Mouse (Mus musculus) retina, postnatal 7 days (tissue): ENCODE measurements around the gene Pbx3.

ENCODE experiments used
- DNase-seq: peaks from one replicate; pipeline ENCODE4 v3.0.0-alpha.2; 2012; ENCODE audit warnings: low read depth, low spot score

Pbx3 gene

DNA sequence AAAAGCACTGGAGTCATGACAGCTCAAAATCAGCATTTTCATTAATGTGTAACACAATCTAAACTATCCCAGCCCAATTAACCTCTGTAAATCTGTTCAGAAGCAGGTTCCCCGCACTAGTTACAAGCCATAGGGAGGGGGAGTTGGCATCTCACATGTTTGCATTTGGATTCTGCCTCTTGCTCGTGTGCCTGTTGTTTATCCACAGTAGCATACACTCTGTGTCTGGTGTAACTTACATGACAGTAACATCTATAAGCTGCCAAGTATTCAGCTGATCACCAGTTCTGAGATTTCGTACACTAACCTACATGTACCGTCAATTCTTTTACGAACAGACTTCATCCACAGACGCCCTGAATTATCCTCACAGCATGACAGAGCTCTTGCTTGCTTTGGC is 147.5 kb downstream of the Pbx3 start:
- DNase-seq: no peak

DNA sequence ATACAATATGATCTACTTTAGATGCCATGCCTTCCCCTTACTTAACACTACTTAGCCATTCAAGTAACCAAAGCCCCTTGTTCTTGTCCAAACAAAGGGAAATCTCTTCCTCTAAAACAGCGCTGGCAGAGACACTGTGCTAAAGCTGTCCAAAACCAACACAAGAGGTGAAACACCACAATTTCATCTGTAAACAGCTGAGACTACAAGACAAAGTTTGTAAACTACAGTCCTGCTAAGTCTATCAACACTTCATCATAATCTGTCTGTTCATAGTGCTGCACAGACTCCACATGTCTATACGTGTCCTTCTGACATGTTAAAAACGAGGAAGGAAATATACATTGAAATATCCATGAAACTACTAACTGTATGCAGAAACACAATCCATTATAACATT is 151.5 kb downstream of the Pbx3 start:
- DNase-seq: no peak

DNA sequence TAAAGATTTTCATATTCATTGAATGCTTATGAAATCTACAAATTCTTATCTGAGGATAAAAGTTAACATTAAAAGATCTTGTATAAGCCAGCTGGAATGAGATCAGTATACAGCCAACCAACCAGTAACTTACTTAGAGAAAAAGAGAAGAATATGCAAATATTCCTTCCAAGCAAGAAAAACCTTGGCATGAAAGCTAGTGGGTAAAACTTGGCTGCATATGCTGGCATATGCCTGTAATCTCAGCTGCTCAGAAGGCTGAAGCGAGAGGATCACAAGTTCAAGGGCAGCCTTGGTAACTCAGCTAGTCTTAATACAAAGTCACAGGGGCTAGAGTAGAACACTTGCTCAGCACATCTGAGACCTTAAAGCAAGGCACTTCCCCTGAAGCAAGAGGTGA is 153.8 kb downstream of the Pbx3 start:
- DNase-seq: no peak

DNA sequence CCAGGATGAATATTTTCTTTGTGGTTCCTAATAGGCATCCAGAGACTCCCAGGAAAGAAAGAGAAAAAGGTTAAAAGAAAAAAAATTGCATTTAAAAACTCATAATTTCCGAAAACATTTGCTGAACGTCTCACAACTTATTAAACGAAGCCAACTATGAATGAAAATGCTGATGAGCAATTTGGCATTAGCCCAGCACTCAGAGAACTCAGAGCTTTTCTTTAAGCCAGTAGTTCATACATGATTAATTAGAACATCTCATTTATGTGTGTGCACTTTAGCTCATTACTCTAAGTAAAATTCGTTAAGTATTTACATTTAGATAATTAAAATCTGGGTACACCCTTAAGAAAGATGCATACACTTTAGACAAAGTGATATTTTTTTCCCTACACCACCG is 155.3 kb downstream of the Pbx3 start:
- DNase-seq: no peak

DNA sequence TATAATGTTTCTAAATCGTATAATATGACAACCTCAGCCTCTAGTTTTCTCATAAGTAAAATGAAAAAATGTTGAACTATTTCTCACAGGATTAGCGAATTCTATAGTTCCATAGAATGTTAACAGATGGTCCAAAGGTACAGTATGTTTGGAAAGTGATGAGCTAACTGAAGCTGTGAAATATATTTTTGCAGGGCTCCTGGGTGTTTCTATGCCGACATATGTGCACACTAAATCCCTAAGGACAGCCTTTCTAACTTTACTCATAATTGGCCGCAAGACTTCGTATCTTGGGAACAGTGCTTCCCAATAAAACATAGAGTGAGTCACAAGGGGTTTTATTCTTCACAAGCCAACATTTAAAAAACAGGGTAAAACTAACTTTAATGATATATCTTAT is 157.4 kb downstream of the Pbx3 start:
- DNase-seq: no peak

DNA sequence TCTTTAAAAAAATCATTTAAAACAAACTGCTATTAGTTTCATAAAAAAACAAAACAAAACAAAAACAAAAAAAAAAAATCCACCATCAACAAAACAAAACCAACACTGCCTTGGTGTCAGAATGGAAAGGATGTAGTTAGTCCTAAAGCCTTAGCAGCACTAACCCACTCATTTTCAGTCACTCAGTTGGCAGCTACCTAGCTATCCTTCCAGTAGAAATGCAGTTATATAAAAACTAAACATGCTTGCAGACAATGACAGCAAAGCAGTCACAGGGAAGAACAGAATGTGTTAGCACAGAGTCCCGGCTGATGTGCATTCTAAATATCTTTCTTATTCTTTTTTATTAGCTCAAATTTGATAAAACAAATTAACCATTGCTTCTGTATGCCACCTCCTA is 160.5 kb downstream of the Pbx3 start:
- no peak for DNase-seq

DNA sequence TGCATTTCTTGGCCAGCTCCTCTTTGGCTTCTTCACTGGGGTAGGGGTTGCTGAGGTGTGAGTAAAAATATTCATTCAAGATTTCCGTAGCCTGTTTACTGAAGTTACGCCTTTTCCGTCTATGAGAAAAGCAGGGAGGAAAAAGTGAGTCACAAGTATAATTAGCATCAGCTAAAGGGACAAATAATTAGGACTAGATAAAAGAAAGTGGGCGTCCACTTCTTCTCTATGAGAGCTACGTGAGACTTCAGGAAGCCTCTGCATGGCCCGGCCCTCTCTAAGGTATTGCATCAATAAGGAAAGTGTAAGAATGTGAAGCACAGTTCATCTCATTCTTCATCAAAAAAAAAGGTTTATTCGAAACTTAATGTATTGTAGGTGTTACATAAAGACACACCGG is 168.1 kb downstream of the Pbx3 start:
- DNase-seq: no peak

DNA sequence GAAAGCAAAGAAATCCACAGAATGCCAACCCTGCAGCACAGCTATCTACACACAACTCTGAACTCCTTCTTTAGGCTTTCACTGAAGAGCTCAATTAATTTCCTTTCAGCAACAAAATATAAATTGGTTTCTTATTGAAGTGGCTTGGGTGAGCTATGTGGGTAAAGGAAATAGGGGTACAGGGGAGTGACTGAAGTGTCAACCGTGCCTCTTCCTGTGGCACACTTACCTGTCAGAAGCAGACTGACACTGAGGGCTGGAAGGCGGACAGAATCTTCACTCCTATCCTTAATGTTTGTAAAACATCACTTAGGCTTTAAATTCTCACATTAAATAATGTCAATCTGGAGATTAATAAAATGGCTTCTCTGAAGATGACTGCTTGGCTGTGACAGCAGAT is 168.6 kb downstream of the Pbx3 start:
- DNase-seq: no peak

DNA sequence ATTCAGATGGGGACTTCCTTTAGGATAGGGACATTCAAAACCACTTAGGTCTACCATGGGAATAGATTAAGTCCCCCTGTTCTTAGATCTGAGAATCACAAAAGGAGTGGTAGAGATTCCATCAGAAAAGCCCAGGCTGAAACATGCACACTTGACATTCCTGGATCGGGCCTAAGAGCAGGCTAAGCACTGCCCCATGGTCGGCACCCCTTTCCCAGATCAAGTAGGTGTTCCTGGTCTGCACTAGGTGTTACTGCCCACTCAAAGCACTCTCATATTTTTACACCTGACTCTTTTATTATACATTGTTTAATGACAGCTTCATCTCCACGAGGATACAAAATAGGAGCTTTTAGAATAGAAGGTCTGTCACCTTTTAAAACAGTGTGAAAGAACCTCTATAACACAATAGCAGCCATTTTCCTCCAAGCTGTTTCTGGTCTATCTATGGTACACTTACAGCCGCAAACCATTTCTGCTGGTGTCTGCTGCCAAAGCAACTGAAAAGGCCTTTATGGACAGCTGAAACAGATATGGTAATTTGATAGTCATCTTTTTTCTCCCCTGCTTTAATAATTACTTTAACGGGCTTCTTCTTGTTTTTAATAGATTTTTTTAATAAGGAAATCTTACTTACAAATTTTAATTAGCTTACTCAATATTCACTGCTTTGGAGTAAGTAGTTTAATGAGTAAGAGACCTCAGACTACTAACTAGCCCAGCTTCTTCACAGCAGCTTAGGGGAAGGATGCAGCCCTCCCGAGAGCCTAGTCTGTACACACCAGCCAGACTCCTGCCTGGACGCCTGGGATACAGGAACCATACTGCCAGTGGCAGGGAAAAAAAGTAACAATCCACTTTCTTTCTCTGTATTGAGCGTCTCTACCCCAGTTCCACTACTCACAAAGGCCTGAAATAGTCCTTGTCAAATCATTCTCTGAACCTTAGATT is 178.8 kb downstream of the Pbx3 start:
- no peak for DNase-seq

DNA sequence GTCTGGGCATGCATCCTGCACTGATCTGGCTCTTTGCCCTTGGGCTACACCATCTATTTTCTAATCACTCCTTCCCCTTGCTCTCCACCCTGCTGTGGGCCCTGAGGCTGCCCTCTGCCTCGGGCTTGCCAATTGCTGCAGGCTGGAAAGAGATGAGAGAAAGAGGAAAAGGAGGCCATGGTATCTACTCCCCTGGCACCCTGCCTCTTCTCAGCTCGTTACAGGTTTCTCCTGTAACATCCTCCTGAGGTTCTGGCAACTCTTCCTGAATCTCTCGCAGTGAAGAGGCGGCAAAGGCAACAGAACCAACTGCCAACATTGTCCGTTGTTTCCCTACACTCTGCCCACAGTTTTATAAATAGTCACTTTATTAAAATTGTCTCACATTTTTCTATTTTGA is 179.7 kb downstream of the Pbx3 start:
- DNase-seq: no peak

DNA sequence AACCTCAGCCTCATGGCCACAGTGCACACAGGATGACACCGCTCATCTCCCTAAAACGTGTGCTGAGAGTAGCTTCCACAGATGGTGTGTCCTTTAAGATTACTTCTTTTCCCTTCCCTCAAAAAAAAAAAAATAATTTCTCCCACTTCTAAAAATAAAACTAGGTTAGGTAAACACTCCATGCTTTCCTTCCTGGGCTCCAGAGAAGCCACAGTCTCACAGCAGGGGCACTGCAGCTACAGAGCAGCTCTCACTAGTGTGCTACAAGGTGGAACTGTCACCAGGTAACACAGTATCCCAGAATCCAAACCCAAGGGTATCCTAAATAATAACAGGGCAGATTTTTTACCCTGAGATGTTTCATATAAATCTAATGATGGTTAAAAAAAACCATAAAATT is 185.6 kb downstream of the Pbx3 start:
- no peak for DNase-seq

DNA sequence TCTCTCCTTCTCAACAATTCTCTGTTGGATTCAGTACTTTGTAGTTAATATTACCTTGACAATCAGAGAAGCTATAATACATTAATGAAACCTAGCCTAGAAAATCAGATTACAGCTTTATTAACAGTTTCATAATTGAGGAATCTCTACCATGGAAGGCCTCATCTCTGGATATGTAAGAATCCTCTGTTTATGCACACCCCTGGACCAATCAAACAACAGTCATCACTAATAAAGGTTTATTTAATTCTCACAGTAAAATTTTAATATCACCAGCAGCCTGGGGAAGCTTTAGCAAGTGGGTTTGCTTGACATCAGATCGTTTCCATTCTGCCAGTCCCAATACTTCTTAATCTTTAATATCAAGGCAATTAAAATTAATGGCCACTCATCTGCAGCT is 191.3 kb downstream of the Pbx3 start:
- no peak for DNase-seq

DNA sequence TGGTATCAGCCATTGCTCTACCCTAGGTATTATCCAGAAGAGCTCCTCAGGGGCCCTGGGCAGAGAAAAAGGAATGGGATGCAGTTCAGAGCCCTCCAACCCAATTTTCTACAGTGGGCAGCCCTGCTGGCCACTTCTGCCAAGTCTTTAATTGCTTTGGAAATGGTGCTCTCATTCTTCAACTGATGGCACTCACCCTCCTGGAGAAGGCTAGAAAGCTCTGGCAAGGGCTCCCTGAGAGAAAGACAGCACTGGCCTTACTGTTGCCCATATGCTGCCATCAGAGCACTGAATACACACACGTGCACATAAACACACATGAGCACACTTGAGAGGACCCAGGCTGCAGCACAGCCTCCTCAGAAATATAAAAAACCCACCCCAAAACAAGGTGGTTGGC is 193.6 kb downstream of the Pbx3 start:
- DNase-seq: no peak

DNA sequence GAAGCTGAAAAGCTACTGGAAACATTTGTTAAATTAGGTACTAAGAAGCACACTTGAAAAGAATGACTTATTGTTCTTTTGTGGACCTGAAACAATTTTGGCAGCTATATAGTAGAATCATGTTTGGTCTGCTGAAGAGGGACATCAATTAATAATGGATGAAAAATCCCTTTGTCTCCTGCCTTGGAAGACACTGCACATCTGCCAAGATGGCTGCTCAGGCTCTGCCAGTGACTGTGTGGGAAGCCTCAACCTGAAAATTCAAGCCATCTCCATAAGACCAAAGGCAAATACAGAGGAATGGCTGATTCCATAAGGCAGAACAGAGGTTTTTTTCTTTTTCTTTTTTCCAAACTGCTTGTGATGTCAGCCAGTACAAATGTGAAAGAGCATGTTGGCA is 194.3 kb downstream of the Pbx3 start:
- no peak for DNase-seq

DNA sequence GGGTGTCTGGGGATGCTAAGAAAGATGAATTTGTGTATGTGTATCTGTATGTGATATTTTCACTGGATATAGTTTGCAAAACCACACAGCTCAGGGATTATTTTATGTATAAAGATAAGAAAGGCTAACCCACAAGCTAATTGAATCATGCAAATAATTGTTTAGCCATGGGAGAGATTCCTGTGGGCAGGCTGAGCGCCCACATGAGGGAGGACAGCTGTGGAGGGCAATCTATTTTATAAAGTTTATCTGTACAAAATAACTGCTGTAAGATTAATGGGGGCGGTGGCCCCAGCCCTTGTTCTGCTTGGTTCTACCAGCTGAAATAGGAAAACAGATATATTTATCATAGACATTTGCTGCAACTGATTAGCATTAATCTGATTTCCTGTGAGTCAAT is 202.5 kb downstream of the Pbx3 start:
- no peak for DNase-seq

DNA sequence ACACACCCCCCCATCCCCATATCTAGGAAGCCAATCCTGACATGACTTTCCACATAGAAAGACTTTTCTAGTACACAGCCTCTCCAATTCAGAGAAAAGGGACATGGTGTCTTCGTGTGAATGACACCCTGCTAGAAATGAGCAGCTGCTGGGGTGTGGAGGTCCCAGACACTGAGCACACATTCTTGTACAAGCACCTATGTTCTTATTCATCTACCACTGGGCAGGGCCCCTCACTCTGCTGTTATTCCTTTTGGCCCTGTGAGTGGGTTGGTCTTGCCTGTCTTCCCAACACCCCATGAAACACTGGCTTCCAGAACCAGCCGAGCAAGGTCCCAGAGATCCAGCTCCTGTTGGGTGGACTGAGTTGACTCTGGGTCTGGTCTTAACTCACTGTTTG is 203.3 kb downstream of the Pbx3 start:
- no peak for DNase-seq

DNA sequence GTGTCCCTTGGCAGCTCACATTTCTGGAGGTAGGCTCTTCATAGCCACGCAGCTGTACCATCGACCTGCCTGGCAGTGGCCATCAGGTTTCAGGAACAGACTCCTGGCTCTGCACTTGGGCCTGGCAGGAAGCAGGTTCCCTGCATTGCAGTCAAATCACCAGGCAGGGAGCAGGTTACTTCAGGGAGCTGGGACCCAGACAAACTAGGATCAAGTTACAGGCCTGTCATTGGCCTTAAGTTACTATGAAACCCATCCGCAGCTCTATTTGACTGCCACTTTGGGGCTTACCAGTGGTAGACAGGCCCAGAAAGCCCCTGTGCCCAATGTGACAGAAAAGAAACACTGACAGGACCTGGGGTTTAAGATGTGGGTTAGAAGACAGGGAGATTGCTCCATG is 204.8 kb downstream of the Pbx3 start:
- DNase-seq: no peak

DNA sequence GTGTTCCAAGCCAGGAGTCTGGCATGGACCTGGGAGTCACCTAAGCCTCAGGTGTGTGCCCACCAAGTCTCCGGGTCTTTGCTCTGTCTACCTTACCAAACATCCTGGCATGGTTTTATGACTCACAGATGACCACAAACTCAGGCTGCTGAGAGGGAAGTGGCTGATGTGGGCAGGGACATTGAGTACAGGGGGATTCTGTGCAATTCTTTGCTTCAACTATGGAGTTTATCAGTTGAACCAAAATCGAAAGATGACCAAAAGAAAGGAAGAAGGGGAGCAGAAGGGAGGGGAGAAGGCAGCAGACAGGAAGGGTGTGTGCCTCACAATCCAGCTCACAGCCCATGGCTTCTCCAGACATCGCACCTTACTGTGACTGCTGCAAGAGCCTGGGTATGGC is 210.5 kb downstream of the Pbx3 start:
- no peak for DNase-seq

DNA sequence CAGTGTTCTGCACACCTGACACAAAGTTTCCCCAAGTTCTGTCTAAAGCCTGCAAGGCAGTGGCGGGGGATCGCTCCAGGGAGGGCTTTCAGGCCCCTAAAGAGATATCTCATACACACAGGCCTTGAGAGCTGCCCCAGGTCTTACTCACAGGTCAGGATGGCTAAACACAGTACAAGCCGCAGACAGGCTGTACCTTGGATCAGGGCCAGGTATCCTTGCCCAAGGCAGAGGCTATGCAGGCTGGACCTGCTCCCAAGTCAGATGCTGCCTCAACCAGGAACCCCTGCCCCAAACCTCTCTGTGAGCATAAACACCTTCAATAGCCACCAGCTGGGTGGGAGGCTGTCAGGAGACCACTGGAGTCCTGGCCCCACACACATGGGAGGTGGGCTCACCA is 215.2 kb downstream of the Pbx3 start:
- DNase-seq: no peak

DNA sequence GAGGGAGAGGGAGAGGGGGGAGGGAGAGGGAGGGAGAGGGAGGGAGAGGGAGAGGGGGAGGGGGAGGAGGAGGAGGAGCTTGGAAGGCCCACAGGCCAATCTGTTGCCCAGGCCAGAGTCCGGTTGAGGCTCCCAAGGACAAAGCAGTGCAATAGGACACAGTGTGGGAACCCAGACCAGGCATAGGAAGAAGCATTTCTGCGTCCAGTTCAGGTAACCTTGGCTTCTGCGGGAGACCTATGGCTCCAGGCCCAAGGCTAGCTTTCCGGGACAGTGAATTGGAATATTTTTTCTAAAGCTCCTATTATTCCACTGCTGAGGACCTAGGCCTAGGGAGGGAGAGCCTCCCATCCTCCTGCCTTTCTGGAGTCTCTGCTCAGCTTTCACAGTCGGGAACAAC is 218.1 kb downstream of the Pbx3 start:
- DNase-seq: no peak

DNA sequence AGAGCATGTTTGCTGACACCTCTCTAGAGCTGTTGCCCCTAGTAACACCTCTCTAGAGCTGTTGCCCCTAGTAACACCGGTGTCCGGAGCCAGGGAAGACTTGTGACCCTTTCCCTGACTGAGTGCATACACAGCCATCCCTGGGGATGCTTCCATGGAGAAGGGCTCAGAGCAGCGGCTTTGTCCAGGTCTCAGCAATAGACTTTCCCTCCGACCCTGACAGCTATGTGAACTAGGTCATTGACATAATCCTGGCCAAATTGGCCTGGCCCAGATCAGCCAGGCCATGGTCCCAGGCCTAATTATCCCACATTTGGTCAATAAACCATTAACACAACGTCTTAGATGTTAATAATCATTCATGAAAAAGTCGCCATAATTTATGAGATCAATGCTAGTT is 219.6 kb downstream of the Pbx3 start:
- no peak for DNase-seq

DNA sequence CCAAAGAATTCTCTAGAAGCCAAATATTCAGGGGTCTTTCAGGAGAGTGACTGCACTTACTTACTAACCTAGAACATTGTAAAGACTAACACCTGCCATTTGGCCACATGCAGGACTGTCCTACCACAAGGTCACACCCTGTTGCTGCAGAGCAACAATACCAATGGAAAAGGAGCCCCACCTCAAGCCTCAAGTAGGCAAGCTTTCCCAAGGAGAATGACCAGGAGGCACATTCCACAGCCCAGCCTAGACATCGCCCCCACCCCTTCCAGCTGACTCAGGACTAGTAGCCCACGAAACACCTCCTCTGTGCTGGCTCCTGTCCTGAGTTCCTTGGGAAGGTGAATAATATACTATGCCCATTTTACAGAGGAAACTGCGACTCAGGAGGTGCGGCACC is 222.4 kb downstream of the Pbx3 start:
- no peak for DNase-seq

DNA sequence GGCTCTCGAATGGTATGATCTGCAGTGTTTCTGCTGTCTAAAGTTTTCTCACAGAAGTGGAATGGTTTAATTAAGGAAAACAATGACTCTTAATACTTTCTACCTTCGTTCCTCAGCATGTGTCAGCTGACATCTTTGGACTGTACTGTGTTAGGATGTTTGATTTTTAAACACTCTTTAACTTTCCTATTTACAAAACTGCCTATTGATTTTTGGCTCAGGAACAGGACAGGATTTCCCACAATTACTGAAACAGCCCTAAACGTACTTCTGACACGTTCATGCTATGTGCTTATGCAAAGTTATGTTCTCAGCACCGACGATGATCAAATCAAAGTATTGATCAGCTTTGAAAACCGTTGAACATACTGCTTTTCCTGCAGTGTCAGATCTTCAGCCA is 224.7 kb downstream of the Pbx3 start:
- DNase-seq: no peak

DNA sequence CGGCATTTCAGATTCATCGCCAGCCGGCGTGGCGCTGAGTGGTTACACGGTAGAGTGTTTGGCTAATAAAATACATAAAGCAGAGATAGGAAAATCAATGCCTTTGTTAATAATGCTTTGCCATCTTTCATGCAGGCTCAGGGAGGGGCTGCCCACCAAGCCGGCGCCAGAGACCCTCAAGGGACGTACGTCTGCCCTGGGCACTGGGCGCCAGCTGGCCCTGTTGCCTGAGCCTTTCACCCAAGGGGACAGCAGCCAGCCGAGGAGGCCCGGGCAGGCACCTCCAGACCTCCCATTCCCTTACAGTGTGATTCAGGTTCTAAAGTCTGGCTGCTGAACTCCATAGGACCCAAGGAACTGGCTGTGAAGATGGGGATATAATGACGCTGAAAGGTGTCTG is 225.5 kb downstream of the Pbx3 start:
- no peak for DNase-seq
